Mouse (Mus musculus) limb, embryonic 14.5 days (tissue): ENCODE results near the gene Zfp672. TPM values are rescaled to one million over a fixed set of nuclear protein-coding genes. Genes with fewer than 3 reads are reported as not detected.

ENCODE experiments used
- ATAC-seq: fragments of 200-750 bp; cut with Nextera tagmentation; 2 replicates; pipeline ENCODE4 v1.8.0; 2017; ENCODE audit warnings: low read depth, moderate number of reproducible peaks, moderate TSS enrichment; ENCODE audit not compliant: low FRiP score
- DNase-seq: peaks from one replicate; pipeline ENCODE4 v3.0.0-alpha.2; 2015; ENCODE audit warnings: low spot score
- H3K27ac ChIP-seq: fragments of 300-500 bp; sonication (generic); replicated peaks from 2 replicates; pipeline ENCODE4 v1.5.1; 2014; ENCODE audit warnings: low read depth, mild to moderate bottlenecking, low read length, moderate library complexity, mixed read lengths
- H3K27me3 ChIP-seq: fragments of 300-500 bp; sonication (generic); 2 replicates; pipeline ENCODE4 v1.6.1; 2014; ENCODE audit warnings: low read length, mixed read lengths; ENCODE audit not compliant: control insufficient read depth, insufficient read depth
- H3K36me3 ChIP-seq: fragments of 300-500 bp; sonication (generic); 2 replicates; pipeline ENCODE4 v1.6.1; 2014; ENCODE audit warnings: mild to moderate bottlenecking, low read length, moderate library complexity, mixed read lengths; ENCODE audit not compliant: control insufficient read depth, insufficient read depth
- H3K4me1 ChIP-seq: fragments of 300-500 bp; sonication (generic); 2 replicates; pipeline ENCODE4 v1.6.1; 2014; ENCODE audit warnings: antibody characterized with exemption, low read length, mixed read lengths; ENCODE audit not compliant: control insufficient read depth, insufficient read depth
- H3K4me2 ChIP-seq: fragments of 300-500 bp; sonication (generic); replicated peaks from 2 replicates; pipeline ENCODE4 v1.6.1; 2014; ENCODE audit warnings: low read depth, mild to moderate bottlenecking, low read length, moderate library complexity; ENCODE audit not compliant: severe bottlenecking
- H3K4me3 ChIP-seq: fragments of 300-500 bp; sonication (generic); replicated peaks from 2 replicates; pipeline ENCODE4 v1.5.1; 2014; ENCODE audit warnings: low read length
- H3K9ac ChIP-seq: fragments of 300-500 bp; sonication (generic); 2 replicates; pipeline ENCODE4 v1.6.1; 2014; ENCODE audit warnings: mild to moderate bottlenecking, low read depth, low read length, moderate library complexity; ENCODE audit not compliant: severe bottlenecking
- H3K9me3 ChIP-seq: fragments of 300-500 bp; sonication (generic); 2 replicates; pipeline ENCODE4 v1.6.1; 2016; ENCODE audit warnings: low read length; ENCODE audit not compliant: control insufficient read depth
- POLR2A ChIP-seq: fragments of 200-500 bp; IDR thresholded peaks from 2 replicates; pipeline ENCODE4 v1.8.0; 2012; ENCODE audit warnings: inconsistent platforms, mild to moderate bottlenecking, moderate library complexity, borderline replicate concordance; ENCODE audit not compliant: insufficient read depth, insufficient read length; ENCODE audit errors: extremely low read depth
- WGBS: fragments of 180-500 bp; shearing (Covaris S2); extraction: QIAGEN DNeasy Blood & Tissue Kit; methylation state at CpG from one replicate; pipeline ENCODE4 v1.1.7; 2014; 5-methylcytosine and 5-hydroxymethylcytosine counted together
- polyA plus RNA-seq, 2 experiments: library from polyadenylated mRNA; depleted of rRNA in 1 of 2; stranded (reverse) in 1 of 2; unstranded in 1 of 2; fragments of >200 nt; fragmentation: Nextera tagmentation in 1 of 2; extraction: Ambion mirVana in 1 of 2; gene quantifications; 2 replicates each; pipeline versions ENCODE4 v1.2.1 to v1.2.3; 2012 to 2014

The Zfp672 gene
- polyA plus RNA-seq, 2 experiments = 35.2 to 42.4 TPM

DNA sequence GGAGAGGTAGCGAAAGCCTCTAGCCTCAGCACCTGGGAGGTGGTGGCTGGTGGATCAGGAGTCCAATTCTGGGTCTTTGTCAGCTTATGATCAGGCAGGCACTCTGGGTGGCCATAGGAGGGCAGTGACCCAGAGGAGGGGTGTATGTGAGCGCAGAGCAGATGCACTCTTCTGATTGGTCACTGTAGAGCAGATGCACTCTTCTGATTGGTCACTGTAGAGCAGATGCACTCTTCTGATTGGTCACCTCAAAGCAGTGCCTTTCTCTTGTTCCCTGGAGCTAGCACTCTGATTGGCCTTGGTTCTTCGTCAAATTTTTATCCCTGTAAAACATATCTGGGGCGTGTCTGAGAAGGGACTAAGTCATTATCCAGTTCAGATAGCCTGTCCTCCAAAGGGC, 37.3 kb downstream of the Zfp672 start:
- Histone ChIP-seq H3K4me1 (no peaks in the 10 kb centered on the region), H3K4me2 (no peak overlapping the region), H3K9ac (no peak overlapping the region), H3K36me3 (no peaks in the 10 kb centered on the region), H3K4me3 (no peak overlapping the region), H3K9me3 (no peaks in the 10 kb centered on the region), H3K27ac (no peak overlapping the region), H3K27me3 (no peaks in the 10 kb centered on the region)
- no peak for TF ChIP-seq POLR2A
- ATAC-seq (no peak), DNase-seq (no peak)
- WGBS = 49% methylated on average over 4 of the region's 4 CpGs

DNA sequence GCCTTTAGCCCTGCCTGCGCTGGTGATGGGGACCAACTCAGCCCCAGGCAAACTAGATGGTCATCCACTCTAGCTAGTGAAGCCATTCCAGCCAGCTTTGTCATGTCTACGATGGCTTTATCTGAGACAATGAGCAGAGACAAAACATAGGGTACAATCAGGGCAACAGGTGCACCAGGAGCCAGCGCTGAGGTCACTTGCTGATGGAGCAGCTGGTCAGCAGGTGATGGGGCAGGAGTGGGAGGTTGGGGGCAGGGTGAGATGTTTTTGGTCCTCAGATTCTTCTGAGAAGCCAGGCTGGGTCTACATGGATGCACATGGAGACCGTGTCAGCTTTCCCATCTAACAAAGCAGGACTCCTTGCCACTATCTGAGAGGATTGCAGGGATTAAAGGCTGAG, 39.3 kb downstream of the Zfp672 start:
- H3K36me3 ChIP-seq = no peaks in the 10 kb centered on the region
- no peak for TF ChIP-seq POLR2A
- H3K4me3 ChIP-seq = no peak overlapping the region
- no peak overlapping the region for H3K4me2 ChIP-seq
- 85% methylated on average over 4 of the region's 4 CpGs for WGBS
- H3K27ac ChIP-seq = no peak overlapping the region
- no peak for DNase-seq
- H3K9me3 ChIP-seq = no peaks in the 10 kb centered on the region
- H3K4me1 ChIP-seq = no peaks in the 10 kb centered on the region
- H3K9ac ChIP-seq = no peak overlapping the region
- ATAC-seq = no peak
- H3K27me3 ChIP-seq = no peaks in the 10 kb centered on the region

DNA sequence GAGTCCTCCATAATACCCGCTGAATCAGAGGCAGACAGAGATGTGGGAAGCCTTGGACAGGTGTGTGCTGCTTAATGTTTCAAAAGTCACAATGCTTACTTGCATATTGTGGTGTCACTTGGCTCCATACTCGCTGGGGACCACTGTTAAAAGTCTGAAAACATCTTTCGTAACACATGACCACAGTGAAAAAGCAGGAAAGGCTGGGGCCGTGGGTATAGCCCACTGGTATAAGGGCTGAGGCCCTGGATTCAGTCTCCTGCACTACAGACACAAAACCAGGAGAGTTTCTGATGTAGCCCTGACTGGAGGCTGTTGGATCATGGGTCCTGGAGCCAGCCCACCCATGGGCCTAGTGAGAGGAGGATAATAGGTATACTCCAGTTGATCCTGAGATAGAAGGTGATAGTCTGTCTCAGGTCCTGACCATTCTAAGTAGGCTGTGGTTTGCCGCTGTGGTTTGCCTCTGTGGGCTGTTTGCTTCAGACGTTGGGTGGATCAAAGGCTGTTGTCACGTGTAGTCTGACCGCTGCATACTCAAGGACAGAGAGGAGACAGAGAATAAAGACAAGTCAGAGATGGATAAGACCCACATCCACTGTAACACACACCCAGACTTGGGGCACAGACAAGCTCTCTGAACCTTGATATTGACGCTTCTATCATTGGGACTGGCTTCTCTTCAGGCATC, 40.0 kb downstream of the Zfp672 start:
- WGBS = 78% methylated on average over 9 of the region's 9 CpGs
- H3K27ac ChIP-seq = no peak overlapping the region

DNA sequence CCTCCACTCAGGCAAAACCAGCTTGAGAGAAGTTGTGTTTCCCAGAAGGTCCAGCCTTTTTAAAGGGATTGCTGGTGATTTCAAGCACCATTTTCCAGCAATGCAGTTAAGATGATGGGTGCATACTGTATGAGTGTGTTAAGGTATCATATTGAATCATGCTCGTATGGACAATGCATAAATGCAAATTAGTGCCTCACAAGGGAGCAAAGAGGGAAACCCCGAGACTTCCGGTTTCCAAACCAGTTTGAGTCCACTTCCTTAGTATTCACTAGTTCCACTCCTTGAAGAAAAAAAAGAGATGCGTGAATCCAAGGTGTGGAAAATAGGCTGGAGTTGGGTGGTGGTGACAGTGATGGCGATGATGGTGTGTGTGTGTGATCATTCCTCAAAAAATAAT, 47.6 kb downstream of the Zfp672 start:
- no peaks in the 10 kb centered on the region for H3K9me3 ChIP-seq
- no peaks in the 10 kb centered on the region for H3K36me3 ChIP-seq
- no peaks in the 10 kb centered on the region for H3K4me1 ChIP-seq
- no peak overlapping the region for H3K27ac ChIP-seq
- no peak overlapping the region for H3K4me3 ChIP-seq
- no peaks in the 10 kb centered on the region for H3K27me3 ChIP-seq
- ATAC-seq = no peak
- no peak for TF ChIP-seq POLR2A
- no peak for DNase-seq
- 80% methylated on average over 5 of the region's 5 CpGs for WGBS
- H3K9ac ChIP-seq = no peak overlapping the region
- H3K4me2 ChIP-seq = no peak overlapping the region

More for the DNA sequence above, 40.0 kb downstream of the Zfp672 start:
- Histone ChIP-seq H3K9me3 (no peaks in the 10 kb centered on the region), H3K4me1 (no peaks in the 10 kb centered on the region), H3K4me3 (no peak overlapping the region), H3K9ac (no peak overlapping the region), H3K36me3 (no peaks in the 10 kb centered on the region), H3K27me3 (no peaks in the 10 kb centered on the region), H3K4me2 (no peak overlapping the region)
- ATAC-seq = no peak
- no peak for DNase-seq
- TF ChIP-seq POLR2A = no peak

DNA sequence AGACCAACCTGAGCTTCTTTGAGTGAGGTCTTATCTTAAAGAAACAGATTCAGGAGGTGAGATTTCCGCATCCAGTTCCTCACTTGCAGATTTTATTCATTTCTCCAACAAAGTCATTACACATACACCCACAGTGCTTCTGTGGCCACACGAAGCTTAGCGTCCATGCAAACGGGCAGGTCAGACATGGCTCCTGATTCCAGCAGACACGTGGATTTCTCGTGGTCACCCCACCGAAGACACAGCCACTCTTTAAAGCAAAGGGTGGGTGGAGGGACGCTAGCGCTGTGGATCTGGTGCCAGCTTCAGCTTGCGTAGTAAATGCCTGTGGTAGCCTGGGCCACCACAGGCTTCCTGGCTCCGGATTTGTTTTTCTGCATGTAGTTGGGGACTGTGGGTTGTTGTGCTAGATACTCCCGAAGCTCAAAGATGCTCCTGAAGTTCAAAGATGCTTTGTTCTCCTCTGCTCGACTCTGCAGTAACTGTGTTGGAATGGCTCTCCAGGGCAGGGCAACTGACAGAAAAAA, 48.1 kb downstream of the Zfp672 start:
- ATAC-seq (no peak), DNase-seq (no peak)
- Histone ChIP-seq H3K4me1 (no peaks in the 10 kb centered on the region), H3K4me3 (no peak overlapping the region), H3K9ac (no peak overlapping the region), H3K4me2 (no peak overlapping the region), H3K9me3 (no peaks in the 10 kb centered on the region), H3K27ac (no peak overlapping the region), H3K27me3 (no peaks in the 10 kb centered on the region), H3K36me3 (no peaks in the 10 kb centered on the region)
- WGBS = 84% methylated on average over 13 of the region's 13 CpGs
- no peak for TF ChIP-seq POLR2A
